Mouse (Mus musculus): ENCODE data around the gene Gm13277. TPM values are rescaled to one million over a fixed set of nuclear protein-coding genes. Genes with fewer than 3 reads are reported as not detected.
"Not testable (repeated sequence)": the region's sequence is repeated elsewhere in the genome, so short reads cannot be mapped to it uniquely, and the experiment has no call there.

Gene Gm13277
- polyA plus RNA-seq, 1 experiment from 2014 or later = not detected

DNA sequence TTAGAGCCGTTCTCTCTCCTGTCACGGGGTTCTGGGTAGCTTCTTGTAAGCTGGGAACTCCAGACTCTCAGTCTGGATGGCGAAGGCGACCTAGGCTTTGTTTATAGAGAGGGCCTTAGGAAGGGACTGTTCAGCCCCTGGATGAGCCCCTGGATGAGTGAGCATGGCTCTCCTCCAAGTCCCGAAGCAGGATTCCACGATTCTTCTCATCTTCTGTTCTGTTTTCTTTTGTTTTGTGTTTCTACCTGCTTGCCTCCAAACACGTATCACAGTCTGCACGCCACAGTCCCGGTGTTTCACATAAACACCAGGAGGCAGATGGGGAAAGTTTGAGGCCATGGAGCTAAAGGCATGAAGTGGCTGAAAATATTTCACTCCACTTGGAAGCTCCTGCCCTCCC is 29.7 kb upstream of the Gm13277 start:
- ATAC-seq; H3K4me1 ChIP-seq (ENCODE audit: control insufficient read depth, insufficient read depth, low read depth, low read length); H3K9ac ChIP-seq (ENCODE audit: low read depth, low read length); H3K27me3 ChIP-seq (replicated peaks; ENCODE audit: control insufficient read depth, insufficient read depth, low read length); H3K4me2 ChIP-seq (ENCODE audit: low read length); H3K27ac ChIP-seq (ENCODE audit: low read depth, low read length); H3K4me3 ChIP-seq (ENCODE audit: low read length); H3K36me3 ChIP-seq (ENCODE audit: control insufficient read depth, insufficient read depth, low read length); H3K9me3 ChIP-seq (ENCODE audit: control insufficient read depth, low read length): not testable (repeated sequence)
- WGBS = 91% methylated on average over 9 of the region's 9 CpGs

- not testable (repeated sequence) for H3K4me1 ChIP-seq (ENCODE audit: control insufficient read depth, insufficient read depth, low read depth, low read length); H3K36me3 ChIP-seq (ENCODE audit: control insufficient read depth, insufficient read depth, low read length); H3K9me3 ChIP-seq (ENCODE audit: control insufficient read depth, low read length); H3K27me3 ChIP-seq (replicated peaks; ENCODE audit: control insufficient read depth, insufficient read depth, low read length); H3K27ac ChIP-seq (ENCODE audit: low read depth, low read length); ATAC-seq; H3K9ac ChIP-seq (ENCODE audit: low read depth, low read length)
- peak within 1 kb of the TSS; percentile 37 for H3K4me3 ChIP-seq (ENCODE audit: low read length)
- H3K4me2 ChIP-seq (ENCODE audit: low read length) = peak within 1 kb of the TSS; percentile 57
- WGBS = 30% methylated on average over 8 of the region's 14 CpGs
Observed at GRCm38 (mm10) chr4:88759610-88760268, 28.7 kb upstream of the Gm13277 start, which contains the start of gene Gm13283. Gene Gm13283, plus strand, starts transcription at chr4:88760119.

DNA sequence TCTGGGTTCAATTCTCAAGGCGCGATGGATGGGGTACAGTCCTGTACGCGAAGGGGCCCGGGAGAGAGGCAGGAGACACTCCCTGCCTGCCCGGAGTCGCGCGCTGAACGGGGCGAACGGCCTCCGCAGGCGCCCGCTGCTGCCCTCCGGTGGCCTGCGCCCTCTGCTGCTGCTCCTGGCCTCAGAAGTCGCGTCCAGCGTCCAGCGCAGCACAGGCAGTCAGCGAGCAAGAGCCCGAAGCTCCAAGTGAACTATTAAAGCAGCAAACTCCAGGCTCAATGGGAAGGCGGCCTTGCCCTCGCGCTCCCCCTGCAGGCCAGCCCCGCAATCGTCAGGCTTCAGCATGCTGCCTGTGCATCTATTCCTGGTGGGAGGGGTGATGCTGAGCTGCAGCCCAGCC is 28.0 kb upstream of the Gm13277 start:
- H3K4me2 ChIP-seq (ENCODE audit: low read length) = peak overlapping the region; percentile 57
- H3K4me3 ChIP-seq (ENCODE audit: low read length) = peak overlapping the region; percentile 37
- WGBS = 1% methylated on average over 15 of the region's 28 CpGs
- not testable (repeated sequence) for H3K4me1 ChIP-seq (ENCODE audit: control insufficient read depth, insufficient read depth, low read depth, low read length); H3K9me3 ChIP-seq (ENCODE audit: control insufficient read depth, low read length); H3K27me3 ChIP-seq (replicated peaks; ENCODE audit: control insufficient read depth, insufficient read depth, low read length); H3K9ac ChIP-seq (ENCODE audit: low read depth, low read length); H3K36me3 ChIP-seq (ENCODE audit: control insufficient read depth, insufficient read depth, low read length); H3K27ac ChIP-seq (ENCODE audit: low read depth, low read length); ATAC-seq

GRCm38 (mm10) chr4:88761776-88762175 is 26.7 kb upstream of the Gm13277 start:
- ATAC-seq; H3K4me2 ChIP-seq (ENCODE audit: low read length): not testable (repeated sequence)
- WGBS = 85% methylated on average over 6 of the region's 8 CpGs

DNA sequence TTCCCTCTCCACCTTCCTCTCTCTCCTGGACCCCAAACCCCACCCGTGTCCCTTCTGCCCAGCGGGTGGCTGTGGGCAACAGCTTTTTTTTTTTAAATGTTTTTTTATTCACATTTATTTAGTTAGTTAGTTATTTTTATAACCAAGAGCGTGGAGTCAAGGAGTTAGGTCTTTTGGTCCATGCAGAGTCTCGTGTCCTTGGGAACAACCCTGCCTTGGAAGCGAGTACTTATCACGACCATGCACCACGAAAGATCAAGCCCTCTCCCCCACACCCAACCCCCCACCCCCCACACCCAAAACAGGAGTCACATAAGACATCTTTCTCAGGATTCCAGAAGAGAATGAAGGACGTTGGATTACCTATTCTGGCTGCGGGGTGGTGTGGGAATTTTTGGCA is 26.1 kb upstream of the Gm13277 start:
- not testable (repeated sequence) for H3K9ac ChIP-seq (ENCODE audit: low read depth, low read length); H3K4me1 ChIP-seq (ENCODE audit: control insufficient read depth, insufficient read depth, low read depth, low read length); H3K4me2 ChIP-seq (ENCODE audit: low read length); H3K9me3 ChIP-seq (ENCODE audit: control insufficient read depth, low read length); H3K36me3 ChIP-seq (ENCODE audit: control insufficient read depth, insufficient read depth, low read length); H3K27ac ChIP-seq (ENCODE audit: low read depth, low read length); H3K27me3 ChIP-seq (replicated peaks; ENCODE audit: control insufficient read depth, insufficient read depth, low read length); ATAC-seq; H3K4me3 ChIP-seq (ENCODE audit: low read length)
- WGBS = 59% methylated on average over 8 of the region's 9 CpGs

More at GRCm38 (mm10) chr4:88761776-88762175, 26.7 kb upstream of the Gm13277 start:
- not testable (repeated sequence) for H3K27ac ChIP-seq (ENCODE audit: low read depth, low read length); H3K9ac ChIP-seq (ENCODE audit: low read depth, low read length); H3K36me3 ChIP-seq (ENCODE audit: control insufficient read depth, insufficient read depth, low read length); H3K27me3 ChIP-seq (replicated peaks; ENCODE audit: control insufficient read depth, insufficient read depth, low read length); H3K4me1 ChIP-seq (ENCODE audit: control insufficient read depth, insufficient read depth, low read depth, low read length); H3K9me3 ChIP-seq (ENCODE audit: control insufficient read depth, low read length); H3K4me3 ChIP-seq (ENCODE audit: low read length)

GRCm38 (mm10) chr4:88763384-88764018 is 24.9 kb upstream of the Gm13277 start:
- not testable (repeated sequence) for H3K9me3 ChIP-seq (ENCODE audit: control insufficient read depth, low read length); ATAC-seq; H3K27me3 ChIP-seq (replicated peaks; ENCODE audit: control insufficient read depth, insufficient read depth, low read length); H3K36me3 ChIP-seq (ENCODE audit: control insufficient read depth, insufficient read depth, low read length); H3K27ac ChIP-seq (ENCODE audit: low read depth, low read length); H3K9ac ChIP-seq (ENCODE audit: low read depth, low read length); H3K4me1 ChIP-seq (ENCODE audit: control insufficient read depth, insufficient read depth, low read depth, low read length)
- Histone ChIP-seq H3K4me3 (ENCODE audit: low read length) (peak overlapping the region; percentile 40), H3K4me2 (ENCODE audit: low read length) (peak overlapping the region; percentile 60)
- WGBS = 3% methylated on average over 18 of the region's 42 CpGs

DNA sequence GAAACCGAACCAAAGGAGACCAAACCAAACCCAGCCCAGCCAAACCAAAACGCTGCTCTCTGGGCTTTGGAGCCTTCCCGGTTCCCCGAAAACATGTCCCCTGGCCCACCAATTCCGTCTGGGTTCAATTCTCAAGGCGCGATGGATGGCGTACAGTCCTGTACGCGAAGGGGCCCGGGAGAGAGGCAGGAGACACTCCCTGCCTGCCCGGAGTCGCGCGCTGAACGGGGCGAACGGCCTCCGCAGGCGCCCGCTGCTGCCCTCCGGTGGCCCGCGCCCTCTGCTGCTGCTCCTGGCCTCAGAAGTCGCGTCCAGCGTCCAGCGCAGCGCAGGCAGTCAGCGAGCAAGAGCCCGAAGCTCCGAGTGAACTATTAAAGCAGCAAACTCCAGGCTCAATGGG is 14.9 kb upstream of the Gm13277 start, which contains the start of gene Gm13290:
Gene Gm13290 (plus strand): TSS at position 301 of the 400 bp plus-strand sequence.
- not testable (repeated sequence) for H3K27me3 ChIP-seq (replicated peaks; ENCODE audit: control insufficient read depth, insufficient read depth, low read length); H3K4me1 ChIP-seq (ENCODE audit: control insufficient read depth, insufficient read depth, low read depth, low read length); H3K4me3 ChIP-seq (ENCODE audit: low read length); H3K9me3 ChIP-seq (ENCODE audit: control insufficient read depth, low read length); H3K36me3 ChIP-seq (ENCODE audit: control insufficient read depth, insufficient read depth, low read length); H3K27ac ChIP-seq (ENCODE audit: low read depth, low read length); H3K9ac ChIP-seq (ENCODE audit: low read depth, low read length); ATAC-seq; H3K4me2 ChIP-seq (ENCODE audit: low read length)
- no CpG with 5 or more reads among the region's 32 CpGs for WGBS

- H3K36me3 ChIP-seq (ENCODE audit: control insufficient read depth, insufficient read depth, low read length); H3K9me3 ChIP-seq (ENCODE audit: control insufficient read depth, low read length); H3K9ac ChIP-seq (ENCODE audit: low read depth, low read length); H3K4me3 ChIP-seq (ENCODE audit: low read length); ATAC-seq; H3K27ac ChIP-seq (ENCODE audit: low read depth, low read length); H3K4me2 ChIP-seq (ENCODE audit: low read length); H3K4me1 ChIP-seq (ENCODE audit: control insufficient read depth, insufficient read depth, low read depth, low read length); H3K27me3 ChIP-seq (replicated peaks; ENCODE audit: control insufficient read depth, insufficient read depth, low read length): not testable (repeated sequence)
- WGBS = no CpG with 5 or more reads among the region's 29 CpGs
Observed at GRCm38 (mm10) chr4:88776622-88777021, 11.8 kb upstream of the Gm13277 start, which contains the start of gene Gm13289. Gene Gm13289, plus strand, starts transcription at chr4:88776922.

- not testable (repeated sequence) for H3K27ac ChIP-seq (ENCODE audit: low read depth, low read length); H3K27me3 ChIP-seq (replicated peaks; ENCODE audit: control insufficient read depth, insufficient read depth, low read length); H3K4me2 ChIP-seq (ENCODE audit: low read length); H3K36me3 ChIP-seq (ENCODE audit: control insufficient read depth, insufficient read depth, low read length); H3K9me3 ChIP-seq (ENCODE audit: control insufficient read depth, low read length); H3K9ac ChIP-seq (ENCODE audit: low read depth, low read length); H3K4me3 ChIP-seq (ENCODE audit: low read length); ATAC-seq; H3K4me1 ChIP-seq (ENCODE audit: control insufficient read depth, insufficient read depth, low read depth, low read length)
- no CpG with 5 or more reads among the region's 29 CpGs for WGBS
Observed at GRCm38 (mm10) chr4:88779550-88779949, 8.9 kb upstream of the Gm13277 start, which contains the start of gene Gm13272. Gene Gm13272, plus strand, starts transcription at chr4:88779850.

Data from hindbrain, embryonic 16.5 days (tissue).